Mouse (Mus musculus) Patski (cell line): ENCODE measurements around the gene Igfbp5. TPM values are rescaled to one million over a fixed set of nuclear protein-coding genes. Genes with fewer than 3 reads are reported as not detected.
A peak's percentile ranks its signal among the peaks of the same experiment; 100 is the strongest.

Experiments used
- ATAC-seq: fragments of 100-300 bp; one replicate; pipeline ENCODE4 v1.8.0; 2021
- CTCF ChIA-PET: fragments of 350-600 bp; sonication (Branson Sonifier 250); formaldehyde crosslinking; loops from one replicate; lab custom pipeline; 2022; ENCODE audit warnings: inconsistent platforms; lab: Charles Lee
- POLR2A ChIA-PET: fragments of 350-600 bp; sonication (Branson Sonifier 250); formaldehyde crosslinking; loops from one replicate; lab custom pipeline; 2022; ENCODE audit warnings: antibody characterized with exemption, inconsistent platforms; lab: Charles Lee
- DNase-seq: peaks from one replicate; pipeline ENCODE4 v3.0.0-alpha.2; 2011; ENCODE audit warnings: low read depth, low spot score
- H3K27me3 ChIP-seq: fragments of 371-371 bp; one replicate; pipeline ENCODE4 v1.5.1; 2021
- CTCF ChIP-seq: fragments of 100-300 bp; IDR thresholded peaks from one replicate; pipeline ENCODE4 v1.5.1; 2021
- in situ Hi-C: fragments of 300-500 bp; cut with MboI; formaldehyde crosslinking; loops from 3 replicates; pipeline ENCODE4 v1.11.1; 2018; ENCODE audit warnings: low pct_unique_long_range_greater_than_20kb, mixed read lengths
- polyA plus RNA-seq: library from polyadenylated mRNA; unstranded; gene quantifications from one replicate; pipeline ENCODE4 v1.2.3, GENCODE M21; 2021

The Igfbp5 gene
- polyA plus RNA-seq, 1 experiment from 2014 or later = 40.8 TPM

GRCm38 (mm10) chr1:72877892-72878291, 3.2 kb upstream of the Igfbp5 start:
- ATAC-seq (peak; percentile 52), DNase-seq (no peak)
- ChIA-PET CTCF (interaction anchor here (0.8 to 2.2 kb wide), 11 partner anchors 10 to 948 kb away, joined by 3 to 26 read pairs (median 4); no protein-coding TSS in a partner anchor), POLR2A (no interaction called here)
- in situ Hi-C loops = loop anchor here (5.0 to 10.0 kb wide), 3 partner anchors 399 to 944 kb away; no protein-coding TSS in a partner anchor
- no peak for TF ChIP-seq CTCF
- H3K27me3 ChIP-seq = peaks cover 14% of the 10 kb centered on the region

GRCm38 (mm10) chr1:72876111-72876510, 1.4 kb upstream of the Igfbp5 start:
- POLR2A ChIA-PET = no interaction called here
- peaks cover 14% of the 10 kb centered on the region for H3K27me3 ChIP-seq
- DNase-seq (no peak), ATAC-seq (no peak)
- CTCF ChIA-PET = interaction anchor here (1.1 to 2.2 kb wide), 2 partner anchors 11 to 13 kb away, joined by 3 to 8 read pairs; no protein-coding TSS in a partner anchor
- no peak for TF ChIP-seq CTCF
- in situ Hi-C loops = loop anchor here (5.0 to 10.0 kb wide), 3 partner anchors 401 to 946 kb away; no protein-coding TSS in a partner anchor

- ATAC-seq (no peak), DNase-seq (no peak)
- in situ Hi-C loops = loop anchor here (5.0 to 10.0 kb wide), 3 partner anchors 402 to 947 kb away; no protein-coding TSS in a partner anchor
- TF ChIP-seq CTCF = no peak
- H3K27me3 ChIP-seq = peaks cover 14% of the 10 kb centered on the region
- ChIA-PET POLR2A (no interaction called here), CTCF (no interaction called here)
These were observed 1.0 kb upstream of the Igfbp5 start for GRCm38 (mm10) chr1:72875708-72876107.

- CTCF ChIA-PET = interaction anchor here (2.5 kb wide), 1 partner anchor 952 kb away, joined by 9 read pairs; no protein-coding TSS in a partner anchor
- ATAC-seq (no peak), DNase-seq (no peak)
- in situ Hi-C loops = loop anchor here (10.0 kb wide), 1 partner anchor 491 kb away; no protein-coding TSS in a partner anchor
- POLR2A ChIA-PET = interaction anchor here (0.7 to 0.8 kb wide), 2 partner anchors 16 to 200 kb away, joined by 3 to 6 read pairs; no protein-coding TSS in a partner anchor
- no peak for TF ChIP-seq CTCF
- peaks cover 14% of the 10 kb centered on the region for H3K27me3 ChIP-seq
These were observed 985 bp downstream of the Igfbp5 start for GRCm38 (mm10) chr1:72873511-72874286.

GRCm38 (mm10) chr1:72873078-72873477, 1.6 kb downstream of the Igfbp5 start:
- ChIA-PET POLR2A (interaction anchor here (0.6 to 0.7 kb wide), 3 partner anchors 201 to 954 kb away, joined by 3 to 6 read pairs (median 4); no protein-coding TSS in a partner anchor), CTCF (interaction anchor here (2.5 kb wide), 1 partner anchor 953 kb away, joined by 9 read pairs; no protein-coding TSS in a partner anchor)
- peaks cover 14% of the 10 kb centered on the region for H3K27me3 ChIP-seq
- ATAC-seq (no peak), DNase-seq (no peak)
- in situ Hi-C loops = loop anchor here (10.0 kb wide), 1 partner anchor 492 kb away; no protein-coding TSS in a partner anchor
- no peak for TF ChIP-seq CTCF

- ChIA-PET POLR2A (interaction anchor here (0.6 to 0.7 kb wide), 2 partner anchors 273 to 955 kb away, joined by 3 to 4 read pairs; no protein-coding TSS in a partner anchor), CTCF (interaction anchor here (2.5 kb wide), 1 partner anchor 953 kb away, joined by 9 read pairs; no protein-coding TSS in a partner anchor)
- TF ChIP-seq CTCF = no peak
- peaks cover 14% of the 10 kb centered on the region for H3K27me3 ChIP-seq
- DNase-seq (no peak), ATAC-seq (no peak)
- in situ Hi-C loops = loop anchor here (10.0 kb wide), 1 partner anchor 492 kb away; no protein-coding TSS in a partner anchor
These were observed 2.2 kb downstream of the Igfbp5 start for GRCm38 (mm10) chr1:72872521-72872920.

- ATAC-seq (no peak), DNase-seq (no peak)
- CTCF ChIA-PET = no interaction called here
- in situ Hi-C loops = loop anchor here (10.0 kb wide), 1 partner anchor 493 kb away; no protein-coding TSS in a partner anchor
- POLR2A ChIA-PET = interaction anchor here (0.6 kb wide), 1 partner anchor 754 kb away, joined by 3 read pairs; no protein-coding TSS in a partner anchor
- TF ChIP-seq CTCF = no peak
- H3K27me3 ChIP-seq = peaks cover 10% of the 10 kb centered on the region
These were observed 2.8 kb downstream of the Igfbp5 start for GRCm38 (mm10) chr1:72871697-72872411.

- in situ Hi-C loops = loop anchor here (10.0 kb wide), 1 partner anchor 493 kb away; no protein-coding TSS in a partner anchor
- TF ChIP-seq CTCF = no peak
- DNase-seq (no peak), ATAC-seq (no peak)
- peaks cover 10% of the 10 kb centered on the region for H3K27me3 ChIP-seq
- CTCF ChIA-PET = no interaction called here
- POLR2A ChIA-PET = interaction anchor here (0.6 kb wide), 1 partner anchor 38 kb away, joined by 5 read pairs; no protein-coding TSS in a partner anchor
These were observed 3.4 kb downstream of the Igfbp5 start for GRCm38 (mm10) chr1:72871337-72871696.

- POLR2A ChIA-PET = interaction anchor here (0.6 kb wide), 1 partner anchor 39 kb away, joined by 5 read pairs; no protein-coding TSS in a partner anchor
- DNase-seq = no peak
- in situ Hi-C loops = loop anchor here (10.0 kb wide), 1 partner anchor 494 kb away; no protein-coding TSS in a partner anchor
- CTCF ChIA-PET = no interaction called here
- H3K27me3 ChIP-seq = peaks cover 10% of the 10 kb centered on the region
- no peak for TF ChIP-seq CTCF
- ATAC-seq = no peak
These were observed 3.9 kb downstream of the Igfbp5 start for GRCm38 (mm10) chr1:72870615-72871336.
